Mouse (Mus musculus) G1E (cell line): Measurements from ENCODE around the gene Otop3.

Source experiments
- CTCF ChIP-seq: IDR thresholded peaks from 2 replicates; pipeline ENCODE4 v1.5.1; 2012; ENCODE audit warnings: low read depth, low read length, inconsistent platforms, mixed read lengths
- GATA1 ChIP-seq: IDR thresholded peaks from 2 replicates; pipeline ENCODE4 v1.6.1; 2012; ENCODE audit warnings: borderline replicate concordance, low read length, inconsistent platforms, mixed read lengths
- GATA2 ChIP-seq: IDR thresholded peaks from 2 replicates; pipeline ENCODE4 v1.6.1; 2012; ENCODE audit warnings: low read depth, low read length, inconsistent platforms, borderline replicate concordance
- TAL1 ChIP-seq: conservative IDR thresholded peaks from 2 replicates; pipeline ENCODE4 v1.6.1; 2012; ENCODE audit warnings: low read depth, low read length, inconsistent platforms, mixed read lengths

- no peak for TF ChIP-seq CTCF
- TF ChIP-seq GATA1 = no peak
- no peak for TF ChIP-seq GATA2
- no peak for TF ChIP-seq TAL1
Observed at GRCm38 (mm10) chr11:115291503-115291902, 43.0 kb upstream of the Otop3 start.
